Mouse (Mus musculus): Measurements from ENCODE around the gene Lpp. TPM values are rescaled to one million over a fixed set of nuclear protein-coding genes. Genes with fewer than 3 reads are reported as not detected.

Lpp gene
- total and polyA plus RNA-seq, 3 experiments, result 7.7 to 25.1 (median 23.6) TPM

DNA sequence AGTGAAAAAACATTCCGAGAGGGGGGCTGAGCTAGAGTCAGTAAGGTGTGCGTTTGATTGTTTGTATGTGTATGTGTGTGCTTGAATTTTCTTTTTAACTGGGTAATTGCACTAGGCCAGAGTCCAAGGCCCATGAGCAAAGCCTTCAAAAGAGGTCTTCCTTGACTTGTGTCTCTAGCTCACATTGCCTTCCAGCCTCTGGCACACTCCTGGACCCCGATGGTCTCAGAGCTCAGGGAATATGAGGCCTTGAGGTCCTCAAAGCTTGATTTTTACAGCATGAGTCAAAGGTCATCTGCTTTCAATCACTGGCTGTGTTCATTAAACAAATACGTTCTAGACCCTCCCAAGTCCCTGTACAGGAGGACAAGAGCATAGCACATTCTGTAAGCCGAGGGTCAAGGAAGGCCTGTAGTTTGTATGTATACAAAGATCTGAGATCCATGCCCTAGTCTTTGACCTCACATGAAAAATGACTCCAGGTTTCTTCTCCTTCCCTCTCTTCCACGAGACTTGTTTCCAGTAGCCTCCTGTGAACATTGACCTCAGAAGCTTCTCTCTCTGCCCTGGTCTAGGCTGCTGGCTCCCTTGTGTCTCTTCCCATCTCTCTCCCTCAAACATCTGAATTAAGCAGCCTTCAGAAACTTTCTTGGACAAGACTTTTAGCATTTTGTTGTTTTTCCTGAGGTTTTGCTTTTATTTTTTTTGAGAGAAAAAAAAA lies 508.0 kb downstream of the Lpp start:
- no peak for TF ChIP-seq CTCF (IDR thresholded peaks at IDR 0.05)
- no peak for TF ChIP-seq POLR2A (IDR thresholded peaks at IDR 0.05; ENCODE audit: insufficient read depth, low read depth, low read length)
- no peak for TF ChIP-seq EP300 (IDR thresholded peaks at IDR 0.05; ENCODE audit: insufficient read depth, low read depth, low read length)
- H3K27ac ChIP-seq, result no peak overlapping the region
- 83% methylated on average over 6 of the region's 6 CpGs for WGBS
- H3K9ac ChIP-seq (ENCODE audit: low read depth, low read length), result no peak overlapping the region
- peaks cover 7% of the 10 kb centered on the region; the same call in 1 of the 2 replicates for H3K36me3 ChIP-seq (ENCODE audit: control insufficient read depth, insufficient read depth, low read length)
- H3K4me3 ChIP-seq, result no peak overlapping the region
- no peaks in the 10 kb centered on the region for H3K27me3 ChIP-seq (ENCODE audit: control insufficient read depth, insufficient read depth, low read length)
- intact Hi-C loops (cut with DNase I), result no loop called here
- no peaks in the 10 kb centered on the region for H3K79me2 ChIP-seq (replicated peaks; ENCODE audit: control insufficient read depth, insufficient read depth, low read length)
- DNase-seq, result no peak
- peaks cover 6% of the 10 kb centered on the region for H3K4me1 ChIP-seq (ENCODE audit: control insufficient read depth, insufficient read depth, low read length)

DNA sequence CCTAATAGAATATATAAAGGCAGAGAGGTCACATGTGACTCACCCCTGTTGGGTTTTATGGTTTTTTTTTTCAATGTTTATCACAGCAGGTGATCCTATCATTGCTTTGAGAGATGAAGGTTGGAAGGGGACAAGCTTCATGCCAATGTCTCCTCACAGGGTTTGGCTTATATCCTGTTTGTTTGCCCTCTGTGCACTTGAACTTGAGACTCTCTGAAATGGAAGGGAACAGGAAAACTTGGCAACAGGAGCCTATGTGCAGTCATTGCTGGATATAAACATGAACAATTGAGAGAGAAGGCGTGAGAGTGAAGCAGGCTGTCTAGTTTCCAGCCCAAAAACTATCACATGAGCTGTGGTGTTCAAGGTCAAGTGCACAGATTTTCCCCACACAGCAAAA lies 508.8 kb downstream of the Lpp start:
- Histone ChIP-seq H3K79me2 (replicated peaks; ENCODE audit: control insufficient read depth, insufficient read depth, low read length) (no peaks in the 10 kb centered on the region), H3K36me3 (ENCODE audit: control insufficient read depth, insufficient read depth, low read length) (peaks cover 7% of the 10 kb centered on the region; the same call in 1 of the 2 replicates), H3K9ac (ENCODE audit: low read depth, low read length) (no peak overlapping the region), H3K4me3 (no peak overlapping the region), H3K4me1 (ENCODE audit: control insufficient read depth, insufficient read depth, low read length) (peaks cover 6% of the 10 kb centered on the region), H3K27me3 (ENCODE audit: control insufficient read depth, insufficient read depth, low read length) (no peaks in the 10 kb centered on the region), H3K27ac (peak overlapping the region; percentile 27; the same call in 1 of the 2 replicates)
- TF ChIP-seq CTCF (IDR thresholded peaks at IDR 0.05), result no peak
- no peak for TF ChIP-seq EP300 (IDR thresholded peaks at IDR 0.05; ENCODE audit: insufficient read depth, low read depth, low read length)
- no peak for TF ChIP-seq POLR2A (IDR thresholded peaks at IDR 0.05; ENCODE audit: insufficient read depth, low read depth, low read length)
- DNase-seq, result no peak
- 55% methylated on average over 1 of the region's 1 CpGs for WGBS
- intact Hi-C loops (cut with DNase I), result no loop called here

DNA sequence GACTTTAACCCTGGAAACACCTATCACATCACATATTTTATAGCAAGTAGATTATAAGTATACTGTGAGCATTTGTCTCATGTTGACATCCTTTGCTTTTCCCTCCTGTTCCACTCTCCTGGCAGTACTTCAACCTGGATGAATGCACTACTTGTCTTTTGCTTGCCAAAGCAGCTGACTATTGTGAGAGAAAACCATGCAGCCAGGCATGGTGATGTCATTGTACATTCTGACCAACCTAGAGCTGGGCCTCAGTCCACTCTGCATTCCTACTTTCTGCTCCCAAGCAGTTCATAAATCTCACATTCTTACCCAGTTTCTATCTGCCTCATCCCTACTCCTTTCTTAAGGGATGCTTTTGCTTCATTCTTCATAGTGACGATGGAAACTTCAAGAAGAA lies 515.6 kb downstream of the Lpp start:
- Histone ChIP-seq H3K36me3 (ENCODE audit: control insufficient read depth, insufficient read depth, low read length) (peaks cover 4% of the 10 kb centered on the region; the same call in 1 of the 2 replicates), H3K27ac (peak overlapping the region; percentile 22), H3K79me2 (replicated peaks; ENCODE audit: control insufficient read depth, insufficient read depth, low read length) (no peaks in the 10 kb centered on the region), H3K9ac (ENCODE audit: low read depth, low read length) (no peak overlapping the region), H3K4me1 (ENCODE audit: control insufficient read depth, insufficient read depth, low read length) (peaks cover 15% of the 10 kb centered on the region), H3K27me3 (ENCODE audit: control insufficient read depth, insufficient read depth, low read length) (no peaks in the 10 kb centered on the region), H3K4me3 (no peak overlapping the region)
- peak in 1 of 2 experiments; percentile 42 for DNase-seq
- intact Hi-C loops (cut with DNase I), result no loop called here
- TF ChIP-seq POLR2A (IDR thresholded peaks at IDR 0.05; ENCODE audit: insufficient read depth, low read depth, low read length), result no peak
- TF ChIP-seq CTCF (IDR thresholded peaks at IDR 0.05), result no peak
- TF ChIP-seq EP300 (IDR thresholded peaks at IDR 0.05; ENCODE audit: insufficient read depth, low read depth, low read length), result no peak
- WGBS, result 89% methylated on average over 1 of the region's 1 CpGs

DNA sequence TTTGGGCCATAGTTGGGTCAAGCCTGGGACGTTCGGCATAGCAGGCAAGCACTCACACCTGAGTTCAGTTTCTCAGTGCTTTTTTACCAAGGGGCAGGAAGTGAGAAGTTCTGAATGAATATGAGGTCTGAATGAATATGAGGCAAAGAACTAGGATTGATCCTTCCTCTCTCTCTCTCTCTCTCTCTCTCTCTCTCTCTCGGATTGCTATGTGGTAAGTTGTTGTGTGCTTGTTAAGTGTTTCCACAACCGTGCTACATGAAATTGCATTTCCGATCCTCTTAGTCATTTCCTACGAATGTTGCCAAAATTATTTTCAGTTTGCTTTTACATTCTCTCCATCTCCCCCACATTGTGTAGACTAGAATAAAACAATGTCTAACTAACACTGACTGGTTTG lies 517.0 kb downstream of the Lpp start:
- TF ChIP-seq CTCF (IDR thresholded peaks at IDR 0.05) (no peak), POLR2A (IDR thresholded peaks at IDR 0.05; ENCODE audit: insufficient read depth, low read depth, low read length) (no peak), EP300 (IDR thresholded peaks at IDR 0.05; ENCODE audit: insufficient read depth, low read depth, low read length) (no peak)
- Histone ChIP-seq H3K4me3 (no peak overlapping the region), H3K27ac (no peak overlapping the region), H3K9ac (ENCODE audit: low read depth, low read length) (no peak overlapping the region), H3K27me3 (ENCODE audit: control insufficient read depth, insufficient read depth, low read length) (no peaks in the 10 kb centered on the region), H3K36me3 (ENCODE audit: control insufficient read depth, insufficient read depth, low read length) (peaks cover 8% of the 10 kb centered on the region), H3K79me2 (replicated peaks; ENCODE audit: control insufficient read depth, insufficient read depth, low read length) (no peaks in the 10 kb centered on the region), H3K4me1 (ENCODE audit: control insufficient read depth, insufficient read depth, low read length) (peaks cover 18% of the 10 kb centered on the region)
- intact Hi-C loops (cut with DNase I), result loop anchor here (5.0 to 10.0 kb wide), 2 partner anchors 152 to 354 kb away; no protein-coding TSS in a partner anchor
- no peak for DNase-seq
- WGBS, result 56% methylated on average over 6 of the region's 6 CpGs

DNA sequence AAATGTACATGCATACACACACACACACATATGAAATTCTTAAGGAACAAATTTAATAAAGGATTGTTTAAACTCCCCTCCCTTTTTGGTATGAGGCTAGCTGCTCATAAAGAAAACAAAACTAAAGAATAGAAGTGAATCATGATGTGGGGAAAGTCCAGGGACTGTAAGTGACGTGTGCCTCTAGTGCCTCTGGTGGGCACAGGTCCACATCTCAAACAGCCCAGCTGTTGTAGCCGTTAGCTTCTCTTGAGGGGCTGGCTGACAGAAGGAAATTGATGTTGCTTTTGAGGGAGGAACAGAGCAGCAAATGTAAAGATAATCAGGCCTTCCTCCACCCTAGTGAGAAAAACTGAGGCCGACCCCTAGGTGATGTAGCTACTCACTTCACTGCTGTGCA lies 517.5 kb downstream of the Lpp start:
- H3K36me3 ChIP-seq (ENCODE audit: control insufficient read depth, insufficient read depth, low read length), result peaks cover 8% of the 10 kb centered on the region
- 50% methylated on average over 3 of the region's 3 CpGs for WGBS
- H3K4me3 ChIP-seq, result no peak overlapping the region
- DNase-seq, result no peak
- TF ChIP-seq POLR2A (IDR thresholded peaks at IDR 0.05; ENCODE audit: insufficient read depth, low read depth, low read length) (no peak), CTCF (IDR thresholded peaks at IDR 0.05) (peak; percentile 44)
- H3K9ac ChIP-seq (ENCODE audit: low read depth, low read length), result no peak overlapping the region
- peaks cover 18% of the 10 kb centered on the region for H3K4me1 ChIP-seq (ENCODE audit: control insufficient read depth, insufficient read depth, low read length)
- no peaks in the 10 kb centered on the region for H3K27me3 ChIP-seq (ENCODE audit: control insufficient read depth, insufficient read depth, low read length)
- intact Hi-C loops (cut with DNase I), result loop anchor here (5.0 to 10.0 kb wide), 2 partner anchors 151 to 354 kb away; no protein-coding TSS in a partner anchor
- no peaks in the 10 kb centered on the region for H3K79me2 ChIP-seq (replicated peaks; ENCODE audit: control insufficient read depth, insufficient read depth, low read length)
- no peak overlapping the region for H3K27ac ChIP-seq

DNA sequence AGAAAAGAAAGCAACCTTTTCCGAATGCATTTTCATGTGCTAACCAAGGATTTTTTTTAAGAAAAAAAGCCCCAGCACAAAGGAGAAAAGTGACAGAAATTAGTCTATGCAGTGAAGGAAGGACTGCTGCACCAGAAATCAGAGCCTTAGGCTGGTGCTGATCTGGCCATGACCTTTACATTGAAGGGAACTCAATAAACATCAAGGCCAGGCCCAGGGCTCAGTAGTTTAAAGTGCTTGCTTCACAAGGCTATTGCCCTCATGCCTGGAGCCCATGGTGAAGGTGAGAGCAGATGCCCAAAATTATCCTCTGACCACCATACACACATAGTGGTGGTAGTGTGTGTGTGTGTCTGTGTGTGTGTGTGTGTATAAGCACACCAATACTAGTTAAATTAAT lies 519.1 kb downstream of the Lpp start:
- no peak overlapping the region for H3K4me3 ChIP-seq
- H3K27ac ChIP-seq, result no peak overlapping the region
- intact Hi-C loops (cut with DNase I), result loop anchor here (5.0 to 10.0 kb wide), 2 partner anchors 150 to 352 kb away; no protein-coding TSS in a partner anchor
- 94% methylated on average over 1 of the region's 1 CpGs for WGBS
- TF ChIP-seq POLR2A (IDR thresholded peaks at IDR 0.05; ENCODE audit: insufficient read depth, low read depth, low read length) (no peak), EP300 (IDR thresholded peaks at IDR 0.05; ENCODE audit: insufficient read depth, low read depth, low read length) (no peak), CTCF (IDR thresholded peaks at IDR 0.05) (no peak)
- no peak overlapping the region for H3K9ac ChIP-seq (ENCODE audit: low read depth, low read length)
- peaks cover 18% of the 10 kb centered on the region for H3K4me1 ChIP-seq (ENCODE audit: control insufficient read depth, insufficient read depth, low read length)
- DNase-seq, result no peak
- no peaks in the 10 kb centered on the region for H3K27me3 ChIP-seq (ENCODE audit: control insufficient read depth, insufficient read depth, low read length)
- no peaks in the 10 kb centered on the region for H3K79me2 ChIP-seq (replicated peaks; ENCODE audit: control insufficient read depth, insufficient read depth, low read length)
- peaks cover 8% of the 10 kb centered on the region for H3K36me3 ChIP-seq (ENCODE audit: control insufficient read depth, insufficient read depth, low read length)
